Mouse (Mus musculus) bone marrow macrophage, adult 2 months (primary cell): ENCODE data around the gene Prox2.

ENCODE experiments used
- CTCF ChIP-seq: IDR thresholded peaks from 2 replicates; pipeline ENCODE4 v1.5.1; 2012; ENCODE audit warnings: low read depth, mild to moderate bottlenecking, low read length, moderate library complexity
- POLR2A ChIP-seq: IDR thresholded peaks from 2 replicates; pipeline ENCODE4 v1.6.1; 2012; ENCODE audit warnings: mild to moderate bottlenecking, low read depth, low read length, borderline replicate concordance

DNA sequence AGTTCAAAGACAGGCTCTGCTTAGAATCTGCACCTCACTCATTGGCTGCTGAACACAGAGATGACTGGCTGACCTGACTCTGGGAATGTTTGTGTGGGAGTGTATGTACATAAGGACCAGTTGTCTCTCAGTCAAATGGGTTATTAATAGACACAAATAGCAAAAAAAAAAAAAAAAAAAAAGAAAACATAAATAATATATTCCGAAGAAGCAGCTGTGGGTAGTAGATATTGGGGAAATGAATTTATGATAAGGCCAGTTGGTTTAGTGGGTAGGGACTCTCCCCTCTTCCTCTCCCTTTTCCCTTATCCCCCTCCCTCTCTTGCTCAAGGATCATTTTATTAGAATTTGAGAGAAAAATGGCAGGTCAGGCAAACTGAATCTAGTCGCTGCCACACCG, 3.4 kb upstream of the Prox2 start:
- TF ChIP-seq CTCF (no peak), POLR2A (no peak)
